Mouse (Mus musculus): Measurements from ENCODE around the gene Gm4131. TPM values are rescaled to one million over a fixed set of nuclear protein-coding genes. Genes with fewer than 3 reads are reported as not detected.

The Gm4131 gene
- polyA plus RNA-seq, 1 experiment from 2014 or later: 0.20 TPM

GRCm38 (mm10) chr14:62454760-62455569 is 111.8 kb downstream of the Gm4131 start:
- 56% methylated on average over 9 of the region's 9 CpGs for WGBS
- H3K9me3 ChIP-seq: no peaks in the 10 kb centered on the region
- no peak overlapping the region for H3K4me3 ChIP-seq
- H3K4me1 ChIP-seq: no peaks in the 10 kb centered on the region
- no peak overlapping the region for H3K27ac ChIP-seq
- H3K4me2 ChIP-seq (replicated peaks): no peak overlapping the region
- no peak overlapping the region for H3K9ac ChIP-seq
- ATAC-seq (ENCODE audit: low FRiP score, low read depth): no peak
- peaks cover 8% of the 10 kb centered on the region for H3K27me3 ChIP-seq
- H3K36me3 ChIP-seq: no peaks in the 10 kb centered on the region

DNA sequence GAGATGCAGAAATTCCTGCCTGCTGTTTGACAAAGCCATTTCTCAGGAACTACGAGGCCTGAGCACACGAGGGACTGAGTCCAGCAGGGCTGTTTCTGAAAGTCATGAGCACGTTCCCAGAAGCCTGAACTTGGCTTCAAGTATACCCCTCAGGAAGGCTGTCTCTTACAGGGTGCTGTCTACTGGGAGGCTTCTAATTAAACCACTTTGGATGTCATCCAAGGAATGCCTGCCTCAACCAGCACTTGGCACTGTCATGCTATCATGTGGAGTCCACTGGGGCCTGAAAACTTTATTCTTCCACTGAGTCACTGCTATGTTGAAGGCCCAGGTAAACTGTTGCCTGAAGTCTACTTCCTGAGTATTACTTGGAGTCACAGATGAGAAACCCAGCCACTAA is 112.6 kb downstream of the Gm4131 start:
- Histone ChIP-seq H3K9me3 (no peaks in the 10 kb centered on the region), H3K4me1 (no peaks in the 10 kb centered on the region), H3K27me3 (peaks cover 5% of the 10 kb centered on the region; the same call in 1 of the 2 replicates), H3K27ac (no peak overlapping the region), H3K4me3 (no peak overlapping the region), H3K9ac (no peak overlapping the region), H3K4me2 (replicated peaks) (no peak overlapping the region), H3K36me3 (no peaks in the 10 kb centered on the region)
- no peak for ATAC-seq (ENCODE audit: low FRiP score, low read depth)
- 60% methylated on average over 3 of the region's 3 CpGs for WGBS

GRCm38 (mm10) chr14:62453276-62453675 is 113.4 kb downstream of the Gm4131 start:
- Histone ChIP-seq H3K27ac (no peak overlapping the region), H3K27me3 (peaks cover 5% of the 10 kb centered on the region; the same call in 1 of the 2 replicates), H3K4me2 (replicated peaks) (no peak overlapping the region), H3K4me1 (no peaks in the 10 kb centered on the region), H3K4me3 (no peak overlapping the region), H3K36me3 (no peaks in the 10 kb centered on the region), H3K9ac (no peak overlapping the region), H3K9me3 (no peaks in the 10 kb centered on the region)
- 68% methylated on average over 11 of the region's 11 CpGs for WGBS
- ATAC-seq (ENCODE audit: low FRiP score, low read depth): no peak

GRCm38 (mm10) chr14:62450706-62451105 is 116.0 kb downstream of the Gm4131 start:
- Histone ChIP-seq H3K4me2 (replicated peaks) (no peak overlapping the region), H3K9me3 (no peaks in the 10 kb centered on the region), H3K9ac (no peak overlapping the region), H3K4me3 (no peak overlapping the region), H3K27ac (no peak overlapping the region), H3K4me1 (peaks cover 7% of the 10 kb centered on the region; the same call in 1 of the 2 replicates), H3K27me3 (no peaks in the 10 kb centered on the region), H3K36me3 (no peaks in the 10 kb centered on the region)
- no peak for ATAC-seq (ENCODE audit: low FRiP score, low read depth)
- 91% methylated on average over 1 of the region's 1 CpGs for WGBS

DNA sequence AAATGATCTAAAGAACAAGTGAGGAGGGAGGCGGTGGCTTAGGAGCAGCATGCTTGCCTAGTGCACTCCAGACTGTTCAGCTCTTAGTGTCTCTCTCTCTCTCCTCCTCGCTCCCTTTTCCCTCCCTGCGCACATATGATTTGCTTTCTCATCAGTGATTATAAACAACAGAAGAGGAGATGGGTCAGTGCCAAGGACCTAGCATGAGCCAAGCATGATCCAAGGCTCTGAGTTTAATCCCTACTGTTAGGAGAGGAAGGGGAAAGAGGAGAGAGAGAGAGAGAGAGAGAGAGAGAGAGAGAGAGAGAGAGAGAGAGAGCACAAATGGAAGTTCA is 119.5 kb downstream of the Gm4131 start:
- ATAC-seq (ENCODE audit: low FRiP score, low read depth): no peak
- Histone ChIP-seq H3K36me3 (no peaks in the 10 kb centered on the region), H3K9me3 (no peaks in the 10 kb centered on the region), H3K27me3 (no peaks in the 10 kb centered on the region), H3K4me3 (no peak overlapping the region), H3K4me1 (peaks cover 17% of the 10 kb centered on the region), H3K9ac (no peak overlapping the region), H3K27ac (no peak overlapping the region), H3K4me2 (replicated peaks) (no peak overlapping the region)
- 95% methylated on average over 3 of the region's 3 CpGs for WGBS

GRCm38 (mm10) chr14:62446385-62447213 is 120.1 kb downstream of the Gm4131 start:
- Histone ChIP-seq H3K9me3 (no peaks in the 10 kb centered on the region), H3K4me2 (replicated peaks) (no peak overlapping the region), H3K27ac (no peak overlapping the region), H3K27me3 (no peaks in the 10 kb centered on the region), H3K9ac (no peak overlapping the region), H3K4me3 (no peak overlapping the region), H3K36me3 (no peaks in the 10 kb centered on the region), H3K4me1 (peaks cover 17% of the 10 kb centered on the region)
- WGBS: 46% methylated on average over 7 of the region's 7 CpGs
- no peak for ATAC-seq (ENCODE audit: low FRiP score, low read depth)

DNA sequence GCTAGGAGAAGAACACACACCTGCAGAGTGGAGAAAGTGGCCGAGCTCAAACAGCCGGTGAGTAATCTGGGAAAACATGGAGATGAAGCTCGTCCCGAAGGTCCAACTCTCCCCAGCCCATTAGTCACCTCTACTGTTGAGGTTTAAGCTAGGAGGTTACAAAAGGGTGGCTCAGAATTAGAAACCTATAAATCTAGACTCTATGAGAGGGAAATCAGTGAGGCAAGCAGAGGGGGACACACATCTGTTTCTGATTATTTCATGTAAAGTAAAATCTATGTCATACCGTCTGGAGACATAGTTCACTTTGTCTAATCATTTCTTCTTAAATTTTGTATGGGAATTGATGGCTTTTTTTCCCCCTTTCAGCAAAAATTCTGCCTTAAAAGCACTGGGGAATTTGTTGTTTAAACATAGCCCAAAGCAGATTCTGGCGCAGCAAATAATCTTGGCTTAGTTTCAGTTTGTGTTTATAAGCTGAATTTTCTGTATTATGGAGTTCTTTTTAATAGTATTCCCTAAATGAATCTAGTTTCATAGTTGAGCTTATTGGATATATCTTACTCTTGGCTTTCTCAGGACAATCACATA is 122.8 kb downstream of the Gm4131 start:
- peak overlapping the region; percentile 44; the same call in 1 of the 2 replicates for H3K27ac ChIP-seq
- no peak overlapping the region for H3K4me3 ChIP-seq
- H3K4me1 ChIP-seq: peaks cover 17% of the 10 kb centered on the region
- H3K27me3 ChIP-seq: no peaks in the 10 kb centered on the region
- ATAC-seq (ENCODE audit: low FRiP score, low read depth): no peak; the same call in 1 of the 2 replicates
- WGBS: 24% methylated on average over 6 of the region's 6 CpGs
- H3K36me3 ChIP-seq: no peaks in the 10 kb centered on the region
- no peak overlapping the region for H3K9ac ChIP-seq
- no peaks in the 10 kb centered on the region for H3K9me3 ChIP-seq
- no peak overlapping the region; the same call in 1 of the 2 replicates for H3K4me2 ChIP-seq (replicated peaks)

- Histone ChIP-seq H3K9ac (no peak overlapping the region), H3K36me3 (no peaks in the 10 kb centered on the region), H3K4me3 (no peak overlapping the region), H3K27me3 (no peaks in the 10 kb centered on the region), H3K4me1 (peaks cover 17% of the 10 kb centered on the region), H3K9me3 (no peaks in the 10 kb centered on the region), H3K4me2 (replicated peaks) (no peak overlapping the region), H3K27ac (0 out of 2 replicates have a peak overlapping the region, but pooled peaks have one; percentile 44)
- no peak for ATAC-seq (ENCODE audit: low FRiP score, low read depth)
- 54% methylated on average over 1 of the region's 1 CpGs for WGBS
Measured at GRCm38 (mm10) chr14:62442971-62443370, 123.8 kb downstream of the Gm4131 start.

DNA sequence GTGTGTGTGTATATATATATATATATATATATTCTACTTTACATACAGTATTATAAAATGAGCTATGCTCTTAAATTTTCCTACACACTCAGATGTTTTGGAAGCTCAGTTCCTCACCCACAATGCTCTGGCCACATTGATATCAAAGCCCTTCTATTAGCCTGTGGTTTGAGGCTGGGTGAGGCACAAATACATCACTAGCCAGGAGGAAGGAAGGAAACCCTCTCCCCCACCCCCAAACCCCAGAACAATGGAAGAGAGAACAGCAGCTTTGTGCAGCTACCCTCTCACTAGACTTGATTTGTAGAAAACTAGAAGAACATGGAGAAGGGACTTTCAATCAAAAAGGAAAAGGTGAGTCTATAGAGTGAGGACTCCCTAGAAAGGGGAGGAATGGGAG is 126.7 kb downstream of the Gm4131 start:
- no peak overlapping the region for H3K27ac ChIP-seq
- no peaks in the 10 kb centered on the region for H3K36me3 ChIP-seq
- H3K9ac ChIP-seq: no peak overlapping the region
- ATAC-seq (ENCODE audit: low FRiP score, low read depth): no peak
- H3K27me3 ChIP-seq: no peaks in the 10 kb centered on the region
- peaks cover 10% of the 10 kb centered on the region for H3K4me1 ChIP-seq
- no peaks in the 10 kb centered on the region for H3K9me3 ChIP-seq
- H3K4me3 ChIP-seq: no peak overlapping the region
- H3K4me2 ChIP-seq (replicated peaks): no peak overlapping the region

DNA sequence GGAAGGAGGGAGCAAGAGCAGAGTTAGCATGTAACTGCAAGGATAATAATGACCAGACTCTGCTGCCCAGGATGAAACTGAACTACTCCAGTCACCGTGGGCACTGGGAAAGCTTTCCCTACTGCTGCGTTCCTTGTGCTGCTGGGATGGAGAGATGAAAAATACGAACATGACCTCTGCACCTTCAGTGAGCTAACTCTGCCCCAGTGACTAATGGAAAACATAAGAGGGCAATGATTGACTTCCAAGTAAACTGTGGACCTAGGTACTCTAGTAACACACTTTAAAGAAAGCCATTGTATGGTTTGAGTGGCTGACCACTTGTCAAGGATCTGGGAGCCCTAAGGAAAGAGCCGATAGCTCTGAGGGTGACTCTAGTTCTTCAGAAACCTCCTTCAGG is 128.5 kb downstream of the Gm4131 start:
- ATAC-seq (ENCODE audit: low FRiP score, low read depth): no peak
- Histone ChIP-seq H3K27ac (no peak overlapping the region), H3K9me3 (no peaks in the 10 kb centered on the region), H3K4me2 (replicated peaks) (no peak overlapping the region), H3K4me3 (no peak overlapping the region), H3K36me3 (no peaks in the 10 kb centered on the region), H3K27me3 (no peaks in the 10 kb centered on the region), H3K9ac (no peak overlapping the region), H3K4me1 (peaks cover 1% of the 10 kb centered on the region; the same call in 1 of the 2 replicates)
- WGBS: 81% methylated on average over 4 of the region's 4 CpGs

GRCm38 (mm10) chr14:62437806-62438205 is 128.9 kb downstream of the Gm4131 start:
- WGBS: 92% methylated on average over 2 of the region's 2 CpGs
- Histone ChIP-seq H3K4me1 (no peaks in the 10 kb centered on the region), H3K4me3 (no peak overlapping the region), H3K9me3 (no peaks in the 10 kb centered on the region), H3K4me2 (replicated peaks) (no peak overlapping the region), H3K36me3 (no peaks in the 10 kb centered on the region), H3K27me3 (no peaks in the 10 kb centered on the region), H3K9ac (no peak overlapping the region), H3K27ac (no peak overlapping the region)
- ATAC-seq (ENCODE audit: low FRiP score, low read depth): no peak

DNA sequence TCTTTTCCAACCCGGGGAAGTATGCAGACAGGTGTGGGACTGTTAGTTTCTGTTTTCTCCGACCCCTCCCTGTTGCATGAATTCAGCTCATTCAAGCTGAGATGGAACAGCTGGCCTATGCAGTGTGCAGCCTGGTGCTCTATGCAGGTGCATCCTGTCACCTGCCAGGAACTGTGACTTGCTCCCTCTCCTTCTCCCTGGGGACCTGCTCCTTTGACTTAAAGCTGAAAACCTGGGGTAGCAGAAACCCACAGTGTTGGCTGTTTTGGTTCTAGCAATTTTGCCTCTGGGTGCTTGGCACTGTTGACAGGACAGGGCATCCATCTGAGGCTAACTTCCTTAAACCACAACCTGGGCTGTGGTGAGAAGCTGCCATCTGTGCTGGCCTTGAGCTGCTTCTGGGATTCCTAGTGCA is 141.4 kb downstream of the Gm4131 start:
- Histone ChIP-seq H3K27me3 (no peaks in the 10 kb centered on the region), H3K9me3 (no peaks in the 10 kb centered on the region), H3K4me2 (replicated peaks) (no peak overlapping the region), H3K36me3 (no peaks in the 10 kb centered on the region), H3K4me1 (0 out of 2 replicates have a peak, but pooled peaks cover 4% of the 10 kb centered on the region), H3K27ac (no peak overlapping the region), H3K4me3 (no peak overlapping the region), H3K9ac (no peak overlapping the region)
- ATAC-seq (ENCODE audit: low FRiP score, low read depth): no peak
- 52% methylated on average over 2 of the region's 2 CpGs for WGBS

Data from limb, embryonic 13.5 days (tissue).